Mouse (Mus musculus): ENCODE measurements around the gene 4930583I09Rik. TPM values are rescaled to one million over a fixed set of nuclear protein-coding genes. Genes with fewer than 3 reads are reported as not detected.

4930583I09Rik gene
- polyA plus RNA-seq, 1 experiment = not detected

- H3K27ac ChIP-seq (ENCODE audit: insufficient read depth, low read length) = no peak overlapping the region
- no peak overlapping the region for H3K4me3 ChIP-seq (ENCODE audit: extremely low read depth, insufficient read depth, insufficient read length)
- whole genome bisulfite sequencing = 88% methylated on average over 13 of the region's 13 CpGs
- TF ChIP-seq POLR2A (IDR thresholded peaks at IDR 0.05; ENCODE audit: low read depth, low read length) = no peak
- no peak for TF ChIP-seq CTCF (IDR thresholded peaks at IDR 0.05; ENCODE audit: extremely low read depth, insufficient read depth, insufficient read length, insufficient replicate concordance)
- H3K36me3 ChIP-seq (ENCODE audit: control insufficient read depth, insufficient read depth, low read length) = no peaks in the 10 kb centered on the region
- H3K27me3 ChIP-seq (ENCODE audit: control insufficient read depth, insufficient read depth, low read length) = no peaks in the 10 kb centered on the region
- DNase-seq (ENCODE audit: low read depth in 1 of 2, low spot score in 2 of 2) = no peak
- H3K4me1 ChIP-seq (ENCODE audit: control insufficient read depth, insufficient read depth, insufficient read length) = no peaks in the 10 kb centered on the region
These were observed 31.3 kb downstream of the 4930583I09Rik start for GRCm38 (mm10) chr17:64804375-64805124.

DNA sequence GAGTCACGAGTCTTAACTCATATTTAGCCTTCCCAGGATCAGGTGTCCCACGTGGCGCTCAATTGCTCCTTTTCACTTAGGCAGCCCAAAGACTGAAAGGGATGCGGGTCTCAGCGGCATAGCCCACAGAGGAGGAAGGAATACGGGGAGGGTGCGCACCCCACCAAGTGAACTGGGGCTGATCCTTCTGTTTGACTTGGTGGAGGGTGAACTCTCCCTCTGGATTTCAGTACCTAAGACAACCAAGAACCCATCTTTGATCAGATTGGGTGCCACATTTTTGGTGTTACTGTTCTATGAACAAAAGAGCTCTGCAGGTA, 33.0 kb downstream of the 4930583I09Rik start:
- H3K27me3 ChIP-seq (ENCODE audit: control insufficient read depth, insufficient read depth, low read length) = no peaks in the 10 kb centered on the region
- no peak overlapping the region for H3K27ac ChIP-seq (ENCODE audit: insufficient read depth, low read length)
- DNase-seq (ENCODE audit: low read depth in 1 of 2, low spot score in 2 of 2) = no peak
- TF ChIP-seq POLR2A (IDR thresholded peaks at IDR 0.05; ENCODE audit: low read depth, low read length) = no peak
- TF ChIP-seq CTCF (IDR thresholded peaks at IDR 0.05; ENCODE audit: extremely low read depth, insufficient read depth, insufficient read length, insufficient replicate concordance) = no peak
- WGBS = 81% methylated on average over 7 of the region's 7 CpGs
- H3K4me3 ChIP-seq (ENCODE audit: extremely low read depth, insufficient read depth, insufficient read length) = no peak overlapping the region
- no peaks in the 10 kb centered on the region for H3K4me1 ChIP-seq (ENCODE audit: control insufficient read depth, insufficient read depth, insufficient read length)
- no peaks in the 10 kb centered on the region for H3K36me3 ChIP-seq (ENCODE audit: control insufficient read depth, insufficient read depth, low read length)

DNA sequence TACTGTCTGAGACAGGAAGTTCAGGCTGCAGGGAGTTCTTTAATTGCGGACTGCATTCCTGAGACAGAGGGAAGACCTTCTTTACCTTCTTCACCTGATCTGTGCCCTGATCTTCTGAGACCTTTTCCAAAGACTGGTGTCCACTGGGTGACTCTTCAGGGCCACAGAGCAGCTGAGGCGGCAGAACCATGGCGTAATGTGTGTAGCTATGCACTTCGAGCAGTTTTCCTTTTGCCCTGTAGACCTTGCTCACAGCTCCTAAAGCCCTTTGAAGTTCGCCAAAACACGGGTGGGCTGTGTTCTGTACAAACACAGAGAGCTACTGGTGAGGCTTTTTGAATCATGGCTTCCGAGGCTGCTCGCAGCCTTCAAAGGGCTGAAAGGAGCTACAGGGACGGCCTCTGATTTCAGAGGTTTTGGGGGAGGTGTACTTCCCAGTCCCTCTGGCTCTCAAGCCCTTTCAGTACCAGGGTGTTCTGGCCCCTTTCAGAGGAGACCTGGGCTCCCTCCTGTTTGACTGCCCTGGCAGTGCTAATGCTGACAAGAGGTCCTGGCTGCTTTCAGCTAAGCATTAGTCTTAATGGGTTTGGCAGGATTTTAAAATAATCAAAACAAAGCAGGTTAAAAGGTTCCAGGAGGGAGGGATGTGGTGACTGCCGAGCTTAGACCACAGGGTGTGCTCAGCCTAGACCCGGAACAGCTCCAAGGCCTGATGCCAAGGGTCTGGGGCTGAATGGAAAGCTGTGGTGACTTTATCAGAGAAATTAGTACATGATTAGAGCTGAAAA, 33.5 kb downstream of the 4930583I09Rik start:
- TF ChIP-seq CTCF (IDR thresholded peaks at IDR 0.05; ENCODE audit: extremely low read depth, insufficient read depth, insufficient read length, insufficient replicate concordance) (no peak), POLR2A (IDR thresholded peaks at IDR 0.05; ENCODE audit: low read depth, low read length) (no peak)

DNA sequence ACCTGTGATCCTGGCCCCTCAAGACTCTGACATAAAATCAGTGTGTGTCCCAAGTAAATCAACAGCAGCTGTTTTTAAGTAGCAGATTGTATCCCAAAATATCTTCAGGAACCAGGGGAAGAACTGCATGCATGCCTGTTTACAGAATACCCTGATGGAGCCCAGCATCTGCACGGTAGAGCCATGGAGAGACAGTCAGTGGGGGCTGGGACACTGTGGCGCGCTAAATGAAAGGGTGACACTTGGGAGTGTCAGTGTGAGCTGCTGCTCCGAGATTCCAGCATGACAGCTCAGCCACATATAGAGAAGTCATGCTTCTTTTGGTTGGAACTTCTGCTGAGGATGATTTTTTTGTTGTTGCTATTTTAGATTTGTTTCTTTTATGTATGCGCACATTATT, 43.2 kb downstream of the 4930583I09Rik start:
- H3K27me3 ChIP-seq (ENCODE audit: control insufficient read depth, insufficient read depth, low read length) = no peaks in the 10 kb centered on the region
- H3K4me3 ChIP-seq (ENCODE audit: extremely low read depth, insufficient read depth, insufficient read length) = no peak overlapping the region
- WGBS = 80% methylated on average over 5 of the region's 5 CpGs
- H3K4me1 ChIP-seq (ENCODE audit: control insufficient read depth, insufficient read depth, insufficient read length) = no peaks in the 10 kb centered on the region
- DNase-seq (ENCODE audit: low read depth in 1 of 2, low spot score in 2 of 2) = no peak
- no peak overlapping the region for H3K27ac ChIP-seq (ENCODE audit: insufficient read depth, low read length)
- H3K36me3 ChIP-seq (ENCODE audit: control insufficient read depth, insufficient read depth, low read length) = no peaks in the 10 kb centered on the region
- TF ChIP-seq CTCF (IDR thresholded peaks at IDR 0.05; ENCODE audit: extremely low read depth, insufficient read depth, insufficient read length, insufficient replicate concordance) (no peak), POLR2A (IDR thresholded peaks at IDR 0.05; ENCODE audit: low read depth, low read length) (no peak)

More for the DNA sequence above, 33.5 kb downstream of the 4930583I09Rik start:
- Histone ChIP-seq H3K27me3 (ENCODE audit: control insufficient read depth, insufficient read depth, low read length) (no peaks in the 10 kb centered on the region), H3K36me3 (ENCODE audit: control insufficient read depth, insufficient read depth, low read length) (no peaks in the 10 kb centered on the region), H3K27ac (ENCODE audit: insufficient read depth, low read length) (no peak overlapping the region), H3K4me1 (ENCODE audit: control insufficient read depth, insufficient read depth, insufficient read length) (no peaks in the 10 kb centered on the region), H3K4me3 (ENCODE audit: extremely low read depth, insufficient read depth, insufficient read length) (no peak overlapping the region)
- 73% methylated on average over 11 of the region's 11 CpGs for WGBS
- DNase-seq (ENCODE audit: low read depth in 1 of 2, low spot score in 2 of 2) = no peak

GRCm38 (mm10) chr17:64792076-64792475, 43.8 kb downstream of the 4930583I09Rik start:
- Histone ChIP-seq H3K4me3 (ENCODE audit: extremely low read depth, insufficient read depth, insufficient read length) (no peak overlapping the region), H3K27me3 (ENCODE audit: control insufficient read depth, insufficient read depth, low read length) (no peaks in the 10 kb centered on the region), H3K4me1 (ENCODE audit: control insufficient read depth, insufficient read depth, insufficient read length) (no peaks in the 10 kb centered on the region), H3K27ac (ENCODE audit: insufficient read depth, low read length) (no peak overlapping the region), H3K36me3 (ENCODE audit: control insufficient read depth, insufficient read depth, low read length) (no peaks in the 10 kb centered on the region)
- 96% methylated on average over 3 of the region's 3 CpGs for WGBS
- no peak for DNase-seq (ENCODE audit: low read depth in 1 of 2, low spot score in 2 of 2)
- TF ChIP-seq CTCF (IDR thresholded peaks at IDR 0.05; ENCODE audit: extremely low read depth, insufficient read depth, insufficient read length, insufficient replicate concordance) = no peak
- no peak for TF ChIP-seq POLR2A (IDR thresholded peaks at IDR 0.05; ENCODE audit: low read depth, low read length)

GRCm38 (mm10) chr17:64789175-64789574, 46.7 kb downstream of the 4930583I09Rik start:
- TF ChIP-seq POLR2A (IDR thresholded peaks at IDR 0.05; ENCODE audit: low read depth, low read length) = no peak
- no peak for TF ChIP-seq CTCF (IDR thresholded peaks at IDR 0.05; ENCODE audit: extremely low read depth, insufficient read depth, insufficient read length, insufficient replicate concordance)

GRCm38 (mm10) chr17:64788301-64788700, 47.6 kb downstream of the 4930583I09Rik start:
- Histone ChIP-seq H3K27me3 (ENCODE audit: control insufficient read depth, insufficient read depth, low read length) (no peaks in the 10 kb centered on the region), H3K4me3 (ENCODE audit: extremely low read depth, insufficient read depth, insufficient read length) (no peak overlapping the region), H3K27ac (ENCODE audit: insufficient read depth, low read length) (no peak overlapping the region), H3K4me1 (ENCODE audit: control insufficient read depth, insufficient read depth, insufficient read length) (no peaks in the 10 kb centered on the region), H3K36me3 (ENCODE audit: control insufficient read depth, insufficient read depth, low read length) (no peaks in the 10 kb centered on the region)
- no peak for DNase-seq (ENCODE audit: low read depth in 1 of 2, low spot score in 2 of 2)
- WGBS = 94% methylated on average over 13 of the region's 13 CpGs
- TF ChIP-seq POLR2A (IDR thresholded peaks at IDR 0.05; ENCODE audit: low read depth, low read length) (no peak), CTCF (IDR thresholded peaks at IDR 0.05; ENCODE audit: extremely low read depth, insufficient read depth, insufficient read length, insufficient replicate concordance) (no peak)

More at GRCm38 (mm10) chr17:64789175-64789574, 46.7 kb downstream of the 4930583I09Rik start:
- Histone ChIP-seq H3K27me3 (ENCODE audit: control insufficient read depth, insufficient read depth, low read length) (no peaks in the 10 kb centered on the region), H3K4me3 (ENCODE audit: extremely low read depth, insufficient read depth, insufficient read length) (no peak overlapping the region), H3K27ac (ENCODE audit: insufficient read depth, low read length) (no peak overlapping the region), H3K4me1 (ENCODE audit: control insufficient read depth, insufficient read depth, insufficient read length) (no peaks in the 10 kb centered on the region), H3K36me3 (ENCODE audit: control insufficient read depth, insufficient read depth, low read length) (no peaks in the 10 kb centered on the region)
- 85% methylated on average over 3 of the region's 3 CpGs for WGBS
- DNase-seq (ENCODE audit: low read depth in 1 of 2, low spot score in 2 of 2) = no peak

All from spleen, adult 2 months (tissue).